Mouse (Mus musculus) cerebellum, postnatal 36 days (tissue): ENCODE data around the gene Gm21680.
"Not testable (repeated sequence)": the region's sequence is repeated elsewhere in the genome, so short reads cannot be mapped to it uniquely, and the experiment has no call there.

Experiments
- DNase-seq, 2 experiments: peaks; one replicate each; pipeline ENCODE4 v3.0.0; 2021 to 2022; ENCODE audit warnings: mixed read lengths in 2 of 2

Gene Gm21680

GRCm38 (mm10) chr5:25972563-25972962, at the start of gene Gm21680:
Gm21680 (minus strand) TSS chr5:25972663.
- not testable (repeated sequence) for DNase-seq

- DNase-seq: not testable (repeated sequence)
Observed at GRCm38 (mm10) chr5:26007697-26008096, 35.2 kb upstream of the Gm21680 start.

GRCm38 (mm10) chr5:26006937-26007695, 34.7 kb upstream of the Gm21680 start:
- peak; percentile 51 to 58 for DNase-seq

GRCm38 (mm10) chr5:26004698-26005097, 32.2 kb upstream of the Gm21680 start, which contains the start of gene Gm1979:
Gm1979 (minus strand) TSS chr5:26004798.
- DNase-seq: not testable (repeated sequence)

GRCm38 (mm10) chr5:25988550-25988949, 16.1 kb upstream of the Gm21680 start, which contains the start of gene Gm21698:
Gm21698 (minus strand) TSS chr5:25988650.
- not testable (repeated sequence) for DNase-seq

- not testable (repeated sequence) for DNase-seq
Observed at GRCm38 (mm10) chr5:25957050-25957449, 15.4 kb downstream of the Gm21680 start.

GRCm38 (mm10) chr5:25956611-25957010, 15.9 kb downstream of the Gm21680 start:
- DNase-seq: peak in 1 of 2 experiments; percentile 3

- not testable (repeated sequence) for DNase-seq
Observed at GRCm38 (mm10) chr5:25954317-25954716, 18.1 kb downstream of the Gm21680 start, which contains the start of gene Gm21671. Gm21671 (minus strand) TSS chr5:25954417.

- DNase-seq: not testable (repeated sequence)
Observed at GRCm38 (mm10) chr5:25945391-25945790, 27.1 kb downstream of the Gm21680 start.

- not testable (repeated sequence) for DNase-seq
Observed at GRCm38 (mm10) chr5:25942281-25942680, 30.2 kb downstream of the Gm21680 start, which contains the start of gene Gm21663. Gm21663 (minus strand) TSS chr5:25942381.
